Mouse (Mus musculus) ES-E14 (cell line): ENCODE measurements around the gene Hnrnpa1. TPM values are rescaled to one million over a fixed set of nuclear protein-coding genes. Genes with fewer than 3 reads are reported as not detected.

Experiments
- DNase-seq: peaks from one replicate; pipeline ENCODE4 v3.0.0-alpha.2; 2013; ENCODE audit warnings: low read depth, low spot score
- H3K27ac ChIP-seq: 2 replicates; pipeline ENCODE4 v1.5.1; 2012; ENCODE audit warnings: low read depth, mild to moderate bottlenecking, low read length, moderate library complexity, mixed read lengths; ENCODE audit not compliant: poor library complexity, insufficient read depth, severe bottlenecking
- H3K36me3 ChIP-seq: 2 replicates; pipeline ENCODE4 v1.6.1; 2012; ENCODE audit warnings: mild to moderate bottlenecking, low read length, moderate library complexity, mixed read lengths; ENCODE audit not compliant: control insufficient read depth, poor library complexity, insufficient read depth, severe bottlenecking
- H3K4me1 ChIP-seq, 2 experiments: fragments of 150-350 bp in 1 of 2; sonication (generic) in 1 of 2; 2 replicates each; pipeline ENCODE4 v1.6.1; 2012; ENCODE audit warnings: low read length in 2 of 2, mild to moderate bottlenecking in 1 of 2, mixed read lengths in 1 of 2; ENCODE audit not compliant: control insufficient read depth in 2 of 2, insufficient read depth in 2 of 2, poor library complexity in 1 of 2
- H3K4me3 ChIP-seq, 2 experiments: fragments of 150-350 bp in 1 of 2; sonication (generic) in 1 of 2; 2 replicates each; pipeline ENCODE4 v1.5.1; 2012; ENCODE audit warnings: low read length in 2 of 2, low read depth in 1 of 2, mild to moderate bottlenecking in 1 of 2, mixed read lengths in 1 of 2; ENCODE audit not compliant: insufficient read depth in 1 of 2, poor library complexity in 1 of 2, severe bottlenecking in 1 of 2
- H3K9ac ChIP-seq: 2 replicates; pipeline ENCODE4 v1.6.1; 2012; ENCODE audit warnings: low read depth, mild to moderate bottlenecking, low read length, mixed read lengths; ENCODE audit not compliant: poor library complexity, insufficient read depth, severe bottlenecking
- H3K9me3 ChIP-seq: fragments of 150-350 bp; sonication (generic); 2 replicates; pipeline ENCODE4 v1.6.1; 2012; ENCODE audit warnings: low read depth, mild to moderate bottlenecking, low read length; ENCODE audit not compliant: control insufficient read depth, insufficient read depth
- CHD2 ChIP-seq: IDR thresholded peaks from 2 replicates; pipeline ENCODE4 v1.6.1; 2014; ENCODE audit warnings: mild to moderate bottlenecking, low read depth, low read length, inconsistent platforms
- HCFC1 ChIP-seq: IDR thresholded peaks from 2 replicates; pipeline ENCODE4 v1.6.1; 2012; ENCODE audit warnings: low read length, inconsistent platforms, borderline replicate concordance; ENCODE audit not compliant: insufficient read depth
- MAFK ChIP-seq: IDR thresholded peaks from 2 replicates; pipeline ENCODE4 v1.6.1; 2014; ENCODE audit warnings: mild to moderate bottlenecking, low read depth, low read length, inconsistent platforms; ENCODE audit not compliant: insufficient read depth
- ZC3H11A ChIP-seq: IDR thresholded peaks from 2 replicates; pipeline ENCODE4 v1.6.1; 2012; ENCODE audit warnings: low read depth, mild to moderate bottlenecking, inconsistent platforms, low read length, borderline replicate concordance
- ZNF384 ChIP-seq: IDR thresholded peaks from 2 replicates; pipeline ENCODE4 v1.6.1; 2012; ENCODE audit warnings: low read depth, low read length, inconsistent platforms
- in situ Hi-C, 2 experiments: fragments of 600-800 bp; cut with MboI; formaldehyde crosslinking; loops; one replicate each; pipeline ENCODE4 v1.15.1; 2025; ENCODE audit warnings: low sequenced_read_pairs in 2 of 2, inconsistent platforms in 1 of 2; ENCODE audit not compliant: unreplicated experiment in 2 of 2
- total RNA-seq: library from RNA; depleted of rRNA; stranded (reverse); fragments of 300-350 nt; gene quantifications from 2 replicates; pipeline ENCODE4 v1.2.3, GENCODE M21; 2012

The Hnrnpa1 gene
- total RNA-seq, 1 experiment, result 519 TPM

GRCm38 (mm10) chr15:103197785-103198184, 42.4 kb upstream of the Hnrnpa1 start:
- no peak for DNase-seq
- Histone ChIP-seq H3K36me3 (peaks cover 17% of the 10 kb centered on the region), H3K9ac (no peak overlapping the region), H3K27ac (no peak overlapping the region), H3K4me1 (no peaks in the 10 kb centered on the region), H3K9me3 (no peaks in the 10 kb centered on the region), H3K4me3 (no peak overlapping the region)
- TF ChIP-seq CHD2, result no peak
- TF ChIP-seq HCFC1, result no peak
- TF ChIP-seq ZNF384, result no peak
- no peak for TF ChIP-seq ZC3H11A
- no peak for TF ChIP-seq MAFK
- in situ Hi-C loops, result no loop called here

- TF ChIP-seq MAFK (no peak), ZNF384 (no peak), HCFC1 (no peak), ZC3H11A (no peak), CHD2 (no peak)
- H3K4me1 ChIP-seq, result 0 out of 4 replicates have a peak, but pooled peaks cover 0 to 2% of the 10 kb centered on the region in 2 experiments
- no peak overlapping the region for H3K4me3 ChIP-seq
- in situ Hi-C loops, result no loop called here
- H3K27ac ChIP-seq, result no peak overlapping the region
- H3K9me3 ChIP-seq, result no peaks in the 10 kb centered on the region
- peaks cover 34% of the 10 kb centered on the region for H3K36me3 ChIP-seq
- DNase-seq, result no peak
- H3K9ac ChIP-seq, result no peak overlapping the region
Measured at GRCm38 (mm10) chr15:103202088-103202793, 38.0 kb upstream of the Hnrnpa1 start.

- in situ Hi-C loops, result no loop called here
- TF ChIP-seq ZNF384 (no peak), ZC3H11A (no peak), CHD2 (no peak), HCFC1 (no peak), MAFK (no peak)
- Histone ChIP-seq H3K36me3 (peaks cover 32% of the 10 kb centered on the region), H3K9me3 (no peaks in the 10 kb centered on the region), H3K4me3 (no peak overlapping the region), H3K27ac (no peak overlapping the region), H3K4me1 (peaks cover 0 to 4% of the 10 kb centered on the region in 2 experiments; a peak in 1 of 4 replicates), H3K9ac (no peak overlapping the region)
- no peak for DNase-seq
Measured at GRCm38 (mm10) chr15:103205156-103205555, 35.1 kb upstream of the Hnrnpa1 start.

- in situ Hi-C loops, result no loop called here
- Histone ChIP-seq H3K9ac (peak overlapping the region; percentile 67; the same call in 1 of the 2 replicates), H3K4me1 (peaks cover 9 to 10% of the 10 kb centered on the region in 2 experiments), H3K4me3 (peak overlapping the region; percentile 47 to 53), H3K9me3 (no peaks in the 10 kb centered on the region), H3K36me3 (peaks cover 23% of the 10 kb centered on the region), H3K27ac (peak overlapping the region; percentile 90; the same call in 1 of the 2 replicates)
- no peak for DNase-seq
- TF ChIP-seq ZNF384, result no peak
- no peak for TF ChIP-seq ZC3H11A
- no peak for TF ChIP-seq MAFK
- TF ChIP-seq HCFC1, result no peak
- no peak for TF ChIP-seq CHD2
Measured at GRCm38 (mm10) chr15:103214149-103214548, 26.1 kb upstream of the Hnrnpa1 start.
